ENCODE assay signal across 25 mouse cellular contexts in genomic region chr15:102919336-102920180, GRCm38 (mm10). TPM values are rescaled to one million over a fixed set of nuclear protein-coding genes. Genes with fewer than 3 reads are reported as not detected.
A peak's percentile ranks its signal among the peaks of the same experiment; 100 is the strongest.
DNase-seq lines count a peak whose midpoint lies in the region; ATAC-seq lines count a peak whose summit lies in the region.
"Had no signal": no experiment of that assay in that cellular context is flagged by ENCODE, and none has a peak within 500 bp of the region (broad histone marks: within the 10 kb centered on the region; RNA-seq: fewer than 3 reads in every experiment).

No protein-coding gene starts in this region.

- DNase-seq in embryo, embryonic 10 days (ENCODE audit: low spot score): peak; percentile 4
- no peak for DNase-seq in embryo, embryonic 11 days
- DNase-seq in midbrain, embryonic 11.5 days (ENCODE audit: low spot score, missing footprints): peak; percentile 90
- no peak for DNase-seq in midbrain, embryonic 14.5 days
- no peak for DNase-seq in cerebellum, adult 11 months
- DNase-seq: adrenal gland, adult 2 months; cerebellum, postnatal 10 days; kidney, adult 9 months; layer of hippocampus, adult 9-11 months; right cerebral cortex, postnatal 4 days; thymus, adult 2 months had no signal

- ATAC-seq in midbrain, embryonic 11.5 days (ENCODE audit: low FRiP score): no peak
- no peak for ATAC-seq in midbrain, embryonic 14.5 days (ENCODE audit: low FRiP score, low TSS enrichment)
- ATAC-seq in limb, embryonic 13.5 days (ENCODE audit: low FRiP score, low read depth): no peak
- ATAC-seq in neural tube, embryonic 14.5 days (ENCODE audit: low read depth): no peak
- no peak for ATAC-seq in erythroblast, adult 5-6 weeks (replicated peaks; ENCODE audit: low FRiP score, poor library complexity, severe bottlenecking)
- ATAC-seq: inflammation-experienced regulatory T-cells, adult 6 months had no signal

- no peak overlapping the region for H3K4me2 ChIP-seq in midbrain, embryonic 11.5 days
- H3K4me2 ChIP-seq in midbrain, embryonic 14.5 days (ENCODE audit: low read length): no peak overlapping the region
- H3K4me2 ChIP-seq in limb, embryonic 13.5 days (replicated peaks): peak overlapping the region; percentile 46; the same call in 1 of the 2 replicates
- H3K4me2 ChIP-seq in neural tube, embryonic 14.5 days (ENCODE audit: low read depth, low read length): peak overlapping the region; percentile 23; the same call in 1 of the 2 replicates

- no peak overlapping the region for H3K27ac ChIP-seq in midbrain, embryonic 11.5 days (ENCODE audit: low read depth, low read length)
- no peak overlapping the region for H3K27ac ChIP-seq in midbrain, embryonic 14.5 days (replicated peaks; ENCODE audit: low read depth, low read length)
- H3K27ac ChIP-seq in limb, embryonic 13.5 days: no peak overlapping the region
- 0 out of 2 replicates have a peak overlapping the region, but pooled peaks have one; percentile 3 for H3K27ac ChIP-seq in neural tube, embryonic 14.5 days (ENCODE audit: low read depth, low read length)
- H3K27ac ChIP-seq: forebrain, embryonic 13.5 days; left cerebral cortex, adult 2 months; liver, embryonic 14.5 days had no signal

- H3K4me3 ChIP-seq in midbrain, embryonic 11.5 days (ENCODE audit: low read depth, low read length): no peak overlapping the region
- H3K4me3 ChIP-seq in midbrain, embryonic 14.5 days (replicated peaks; ENCODE audit: low read depth, low read length): no peak overlapping the region
- H3K4me3 ChIP-seq in limb, embryonic 13.5 days: no peak overlapping the region
- H3K4me3 ChIP-seq in neural tube, embryonic 14.5 days (ENCODE audit: low read depth, low read length): no peak overlapping the region; the same call in 1 of the 2 replicates
- H3K4me3 ChIP-seq: left cerebral cortex, adult 2 months had no signal

- no peaks in the 10 kb centered on the region for H3K36me3 ChIP-seq in midbrain, embryonic 11.5 days (ENCODE audit: control insufficient read depth, insufficient read depth, low read length)
- no peaks in the 10 kb centered on the region for H3K36me3 ChIP-seq in midbrain, embryonic 14.5 days (ENCODE audit: control insufficient read depth, insufficient read depth, low read length)
- H3K36me3 ChIP-seq in limb, embryonic 13.5 days: no peaks in the 10 kb centered on the region
- H3K36me3 ChIP-seq in neural tube, embryonic 14.5 days (ENCODE audit: control insufficient read depth, insufficient read depth, low read length): no peaks in the 10 kb centered on the region

- H3K9me3 ChIP-seq in midbrain, embryonic 11.5 days (ENCODE audit: control insufficient read depth, low read length): no peaks in the 10 kb centered on the region
- H3K9me3 ChIP-seq in midbrain, embryonic 14.5 days (ENCODE audit: control insufficient read depth, low read length): no peaks in the 10 kb centered on the region
- H3K9me3 ChIP-seq in limb, embryonic 13.5 days: no peaks in the 10 kb centered on the region
- H3K9me3 ChIP-seq in neural tube, embryonic 14.5 days (ENCODE audit: control insufficient read depth, low read length): no peaks in the 10 kb centered on the region
- H3K9me3 ChIP-seq: forebrain, embryonic 13.5 days had no signal

- WGBS in midbrain, embryonic 11.5 days: 4% methylated on average over 12 of the region's 12 CpGs
- WGBS in midbrain, embryonic 14.5 days: 3% methylated on average over 12 of the region's 12 CpGs
- 3% methylated on average over 12 of the region's 12 CpGs for WGBS in limb, embryonic 13.5 days
- 1% methylated on average over 12 of the region's 12 CpGs for WGBS in neural tube, embryonic 14.5 days

- no peak overlapping the region for H3K9ac ChIP-seq in midbrain, embryonic 11.5 days (ENCODE audit: low read length)
- no peak overlapping the region for H3K9ac ChIP-seq in midbrain, embryonic 14.5 days (replicated peaks; ENCODE audit: low read length)
- H3K9ac ChIP-seq in limb, embryonic 13.5 days: no peak overlapping the region
- no peak overlapping the region for H3K9ac ChIP-seq in neural tube, embryonic 14.5 days (replicated peaks; ENCODE audit: low read depth, low read length)
- H3K9ac ChIP-seq: forebrain, embryonic 13.5 days; liver, embryonic 14.5 days had no signal

- peaks cover 2% of the 10 kb centered on the region; the same call in 1 of the 2 replicates for H3K4me1 ChIP-seq in midbrain, embryonic 11.5 days (ENCODE audit: control insufficient read depth, insufficient read depth, low read length)
- no peaks in the 10 kb centered on the region for H3K4me1 ChIP-seq in midbrain, embryonic 14.5 days (ENCODE audit: control insufficient read depth, insufficient read depth, low read length)
- H3K4me1 ChIP-seq in limb, embryonic 13.5 days: peaks cover 13% of the 10 kb centered on the region
- no peaks in the 10 kb centered on the region for H3K4me1 ChIP-seq in neural tube, embryonic 14.5 days (ENCODE audit: control insufficient read depth, insufficient read depth, low read length)
- H3K4me1 ChIP-seq: forebrain, embryonic 13.5 days had no signal

- H3K27me3 ChIP-seq in midbrain, embryonic 11.5 days (ENCODE audit: control insufficient read depth, insufficient read depth, low read length): peaks cover 98% of the 10 kb centered on the region
- peaks cover 96% of the 10 kb centered on the region for H3K27me3 ChIP-seq in midbrain, embryonic 14.5 days (ENCODE audit: control insufficient read depth, insufficient read depth, low read length)
- peaks cover 97% of the 10 kb centered on the region for H3K27me3 ChIP-seq in limb, embryonic 13.5 days
- H3K27me3 ChIP-seq in neural tube, embryonic 14.5 days (ENCODE audit: control insufficient read depth, insufficient read depth, low read length): peaks cover 52% of the 10 kb centered on the region

RNA-seq across cellular contexts. Expression of gene Hoxc13, which starts 1.3 kb away (rescaled TPM):
- polyA plus RNA-seq in midbrain, embryonic 11.5 days (2014; fragmentation: Nextera tagmentation; extraction: Ambion mirVana): 0.11 and 0.15 TPM in 2 replicates
- not detected in 2 replicates for polyA plus RNA-seq in midbrain, embryonic 14.5 days (2014; fragmentation: Nextera tagmentation; extraction: Ambion mirVana)
- polyA plus RNA-seq in limb, embryonic 13.5 days (2015; fragmentation: Nextera tagmentation; extraction: Ambion mirVana): 2.9 and 3.8 TPM in 2 replicates
- not detected in 2 replicates for polyA plus RNA-seq in neural tube, embryonic 14.5 days (2014; fragmentation: Nextera tagmentation; extraction: Ambion mirVana)
- total RNA-seq in erythroblast, adult 5-6 weeks (2015; ENCODE audit: low replicate concordance): not detected in 2 replicates
- not detected in 2 replicates for total RNA-seq in erythroblast, adult 5-6 weeks (2017; ENCODE audit: low replicate concordance)
- total RNA-seq: adrenal gland, adult 2 months; gastrocnemius, adult 8-10 months; heart, adult 8-10 months; hematopoietic stem cell, adult 5-6 weeks; left cerebral cortex, adult 2 months had no signal
- polyA plus RNA-seq: adrenal gland, adult 2 months; forebrain, embryonic 13.5 days; frontal cortex, adult 2 months; heart, embryonic 16.5 days; inflammation-experienced regulatory T-cells, adult 6 months; liver, embryonic 14.5 days; lung, embryonic 16.5 days; stomach, embryonic 16.5 days; thymus, adult 2 months had no signal

RNA-seq across cellular contexts. Expression of gene Hoxc12, which starts 17.0 kb away (rescaled TPM):
- not detected in 2 replicates for polyA plus RNA-seq in midbrain, embryonic 11.5 days (2014; fragmentation: Nextera tagmentation; extraction: Ambion mirVana)
- not detected in 2 replicates for polyA plus RNA-seq in midbrain, embryonic 14.5 days (2014; fragmentation: Nextera tagmentation; extraction: Ambion mirVana)
- polyA plus RNA-seq in limb, embryonic 13.5 days (2015; fragmentation: Nextera tagmentation; extraction: Ambion mirVana): 2.8 and 3.1 TPM in 2 replicates
- not detected in 2 replicates for polyA plus RNA-seq in neural tube, embryonic 14.5 days (2014; fragmentation: Nextera tagmentation; extraction: Ambion mirVana)
- not detected in 2 replicates for total RNA-seq in erythroblast, adult 5-6 weeks (2015; ENCODE audit: low replicate concordance)
- not detected in 2 replicates for total RNA-seq in erythroblast, adult 5-6 weeks (2017; ENCODE audit: low replicate concordance)
- total RNA-seq: adrenal gland, adult 2 months; gastrocnemius, adult 8-10 months; heart, adult 8-10 months; hematopoietic stem cell, adult 5-6 weeks; left cerebral cortex, adult 2 months had no signal
- polyA plus RNA-seq: adrenal gland, adult 2 months; forebrain, embryonic 13.5 days; frontal cortex, adult 2 months; heart, embryonic 16.5 days; inflammation-experienced regulatory T-cells, adult 6 months; liver, embryonic 14.5 days; lung, embryonic 16.5 days; stomach, embryonic 16.5 days; thymus, adult 2 months had no signal

RNA-seq across cellular contexts. Expression of gene Hoxc11, which starts 34.7 kb away (rescaled TPM):
- not detected in 2 replicates for polyA plus RNA-seq in midbrain, embryonic 11.5 days (2014; fragmentation: Nextera tagmentation; extraction: Ambion mirVana)
- polyA plus RNA-seq in midbrain, embryonic 14.5 days (2014; fragmentation: Nextera tagmentation; extraction: Ambion mirVana): not detected in 2 replicates
- 2.1 and 2.6 TPM in 2 replicates for polyA plus RNA-seq in limb, embryonic 13.5 days (2015; fragmentation: Nextera tagmentation; extraction: Ambion mirVana)
- polyA plus RNA-seq in neural tube, embryonic 14.5 days (2014; fragmentation: Nextera tagmentation; extraction: Ambion mirVana): not detected in 2 replicates
- not detected in 2 replicates for total RNA-seq in erythroblast, adult 5-6 weeks (2015; ENCODE audit: low replicate concordance)
- total RNA-seq in erythroblast, adult 5-6 weeks (2017; ENCODE audit: low replicate concordance): not detected in 2 replicates
- total RNA-seq: adrenal gland, adult 2 months; heart, adult 8-10 months; hematopoietic stem cell, adult 5-6 weeks; left cerebral cortex, adult 2 months had no signal
- polyA plus RNA-seq: adrenal gland, adult 2 months; forebrain, embryonic 13.5 days; frontal cortex, adult 2 months; heart, embryonic 16.5 days; inflammation-experienced regulatory T-cells, adult 6 months; liver, embryonic 14.5 days; lung, embryonic 16.5 days; stomach, embryonic 16.5 days had no signal

RNA-seq across cellular contexts. Expression of gene Hoxc10, which starts 47.0 kb away (rescaled TPM):
- polyA plus RNA-seq in midbrain, embryonic 11.5 days (2014; fragmentation: Nextera tagmentation; extraction: Ambion mirVana): not detected in 2 replicates
- not detected in 2 replicates for polyA plus RNA-seq in midbrain, embryonic 14.5 days (2014; fragmentation: Nextera tagmentation; extraction: Ambion mirVana)
- 11.0 and 11.3 TPM in 2 replicates for polyA plus RNA-seq in limb, embryonic 13.5 days (2015; fragmentation: Nextera tagmentation; extraction: Ambion mirVana)
- polyA plus RNA-seq in neural tube, embryonic 14.5 days (2014; fragmentation: Nextera tagmentation; extraction: Ambion mirVana): 46.1 and 94.7 TPM in 2 replicates
- not detected in 2 replicates for total RNA-seq in erythroblast, adult 5-6 weeks (2015; ENCODE audit: low replicate concordance)
- not detected in 2 replicates for total RNA-seq in erythroblast, adult 5-6 weeks (2017; ENCODE audit: low replicate concordance)
- total RNA-seq: heart, adult 8-10 months; hematopoietic stem cell, adult 5-6 weeks; left cerebral cortex, adult 2 months had no signal
- polyA plus RNA-seq: adrenal gland, adult 2 months; forebrain, embryonic 13.5 days; frontal cortex, adult 2 months; heart, embryonic 16.5 days; inflammation-experienced regulatory T-cells, adult 6 months; liver, embryonic 14.5 days; lung, embryonic 16.5 days had no signal

RNA-seq across cellular contexts. Expression of gene Hoxc5, which starts 47.7 kb away (rescaled TPM):
- polyA plus RNA-seq in midbrain, embryonic 11.5 days (2014; fragmentation: Nextera tagmentation; extraction: Ambion mirVana): not detected in 2 replicates
- 0.12 TPM in 1 of 2 replicates, not detected in the other for polyA plus RNA-seq in midbrain, embryonic 14.5 days (2014; fragmentation: Nextera tagmentation; extraction: Ambion mirVana)
- 5.2 and 6.7 TPM in 2 replicates for polyA plus RNA-seq in limb, embryonic 13.5 days (2015; fragmentation: Nextera tagmentation; extraction: Ambion mirVana)
- 3.6 and 10.2 TPM in 2 replicates for polyA plus RNA-seq in neural tube, embryonic 14.5 days (2014; fragmentation: Nextera tagmentation; extraction: Ambion mirVana)
- total RNA-seq in erythroblast, adult 5-6 weeks (2015; ENCODE audit: low replicate concordance): not detected in 2 replicates
- total RNA-seq in erythroblast, adult 5-6 weeks (2017; ENCODE audit: low replicate concordance): not detected in 2 replicates
- total RNA-seq: hematopoietic stem cell, adult 5-6 weeks; left cerebral cortex, adult 2 months had no signal
- polyA plus RNA-seq: forebrain, embryonic 13.5 days; frontal cortex, adult 2 months; inflammation-experienced regulatory T-cells, adult 6 months had no signal

Comparison
In these comparisons a context has a peak if more than half of its experiments do, and no peak if none do; other contexts are left out.
1. DNase-seq: peak in embryo, embryonic 10 days (single experiment) and midbrain, embryonic 11.5 days (single experiment); none in embryo, embryonic 11 days (single experiment), midbrain, embryonic 14.5 days (single experiment) and cerebellum, adult 11 months (single experiment).
2. H3K4me2 ChIP-seq: peak in limb, embryonic 13.5 days (single experiment) and neural tube, embryonic 14.5 days (single experiment); none in midbrain, embryonic 11.5 days (single experiment) and midbrain, embryonic 14.5 days (single experiment).